Mouse (Mus musculus): Measurements from ENCODE around the gene Vav3.

The Vav3 gene

GRCm38 (mm10) chr3:109511849-109512248, 171.4 kb downstream of the Vav3 start:
- peak; percentile 11 for DNase-seq (ENCODE audit: low read depth)

- no peak for DNase-seq (ENCODE audit: low read depth)
These were observed 175.0 kb downstream of the Vav3 start for GRCm38 (mm10) chr3:109515479-109515878.

- no peak for DNase-seq (ENCODE audit: low read depth)
These were observed 175.9 kb downstream of the Vav3 start for GRCm38 (mm10) chr3:109516372-109516771.

- no peak for DNase-seq (ENCODE audit: low read depth)
These were observed 181.7 kb downstream of the Vav3 start for GRCm38 (mm10) chr3:109522115-109522514.

- DNase-seq (ENCODE audit: low read depth), result no peak
These were observed 185.4 kb downstream of the Vav3 start for GRCm38 (mm10) chr3:109525825-109526224.

GRCm38 (mm10) chr3:109526246-109526645, 185.8 kb downstream of the Vav3 start:
- DNase-seq (ENCODE audit: low read depth), result peak; percentile 80

- DNase-seq (ENCODE audit: low read depth), result no peak
These were observed 186.2 kb downstream of the Vav3 start for GRCm38 (mm10) chr3:109526651-109527050.

- DNase-seq (ENCODE audit: low read depth), result no peak
These were observed 188.2 kb downstream of the Vav3 start for GRCm38 (mm10) chr3:109528688-109529087.

- DNase-seq (ENCODE audit: low read depth), result no peak
These were observed 197.2 kb downstream of the Vav3 start for GRCm38 (mm10) chr3:109537686-109538085.

- no peak for DNase-seq (ENCODE audit: low read depth)
These were observed 199.6 kb downstream of the Vav3 start for GRCm38 (mm10) chr3:109540009-109540408.

- no peak for DNase-seq (ENCODE audit: low read depth)
These were observed 204.2 kb downstream of the Vav3 start for GRCm38 (mm10) chr3:109544476-109545221.

GRCm38 (mm10) chr3:109557329-109557728, 216.9 kb downstream of the Vav3 start:
- DNase-seq (ENCODE audit: low read depth), result no peak

GRCm38 (mm10) chr3:109561295-109561694, 220.8 kb downstream of the Vav3 start:
- DNase-seq (ENCODE audit: low read depth), result no peak

- no peak for DNase-seq (ENCODE audit: low read depth)
These were observed 221.3 kb downstream of the Vav3 start for GRCm38 (mm10) chr3:109561776-109562175.

GRCm38 (mm10) chr3:109562268-109562667, 221.8 kb downstream of the Vav3 start:
- no peak for DNase-seq (ENCODE audit: low read depth)

GRCm38 (mm10) chr3:109564443-109564842, 224.0 kb downstream of the Vav3 start:
- no peak for DNase-seq (ENCODE audit: low read depth)

- peak; percentile 55 for DNase-seq (ENCODE audit: low read depth)
These were observed 228.3 kb downstream of the Vav3 start for GRCm38 (mm10) chr3:109568542-109569265.

- peak; percentile 70 for DNase-seq (ENCODE audit: low read depth)
These were observed 231.0 kb downstream of the Vav3 start for GRCm38 (mm10) chr3:109571483-109571882.

- no peak for DNase-seq (ENCODE audit: low read depth)
These were observed 232.4 kb downstream of the Vav3 start for GRCm38 (mm10) chr3:109572871-109573270.

GRCm38 (mm10) chr3:109573549-109574146, 233.2 kb downstream of the Vav3 start:
- DNase-seq (ENCODE audit: low read depth), result no peak

- DNase-seq (ENCODE audit: low read depth), result no peak
These were observed 233.7 kb downstream of the Vav3 start for GRCm38 (mm10) chr3:109574161-109574560.

GRCm38 (mm10) chr3:109578347-109578746, 237.9 kb downstream of the Vav3 start:
- DNase-seq (ENCODE audit: low read depth), result no peak

GRCm38 (mm10) chr3:109578983-109579382, 238.5 kb downstream of the Vav3 start:
- DNase-seq (ENCODE audit: low read depth), result no peak
